Mouse (Mus musculus): Measurements from ENCODE around the gene Gabrg2.

DNA sequence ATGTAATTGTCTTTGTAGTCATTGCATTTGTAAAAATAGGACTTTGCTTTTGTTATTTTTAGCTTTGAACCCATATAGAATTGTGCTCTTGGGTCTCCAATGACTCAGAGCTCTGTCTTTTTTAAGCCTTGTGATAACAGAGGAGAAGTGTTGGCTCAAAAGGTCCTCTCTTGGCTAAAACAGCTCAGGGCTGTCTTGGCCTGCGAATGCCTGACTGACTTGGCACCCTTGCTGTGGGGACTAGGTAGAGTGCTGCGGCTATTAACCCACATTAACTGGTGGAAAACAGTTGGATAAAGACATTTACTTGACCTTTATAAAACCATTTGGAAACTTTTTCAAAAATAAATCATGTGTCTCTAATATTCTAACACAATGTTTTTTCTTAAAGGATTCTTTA lies 97.0 kb downstream of the Gabrg2 start:
- TF ChIP-seq POLR2A (IDR thresholded peaks at IDR 0.05; ENCODE audit: insufficient read depth, low read depth, low read length) (no peak), CTCF (IDR thresholded peaks at IDR 0.05; ENCODE audit: insufficient read depth, low read depth, low read length) (no peak)
